Mouse (Mus musculus) MN1 (cell line): ENCODE data around the gene Ttc28.

Experiments
- DNase-seq: peaks from one replicate; pipeline ENCODE4 v3.0.0-alpha.2; 2016; ENCODE audit warnings: low spot score

Gene Ttc28

GRCm38 (mm10) chr5:110888596-110888995 lies 9.0 kb downstream of the Ttc28 start:
- DNase-seq, result no peak

- DNase-seq, result no peak
Observed at GRCm38 (mm10) chr5:110889945-110890344, 10.3 kb downstream of the Ttc28 start.

GRCm38 (mm10) chr5:110890561-110890960 lies 11.0 kb downstream of the Ttc28 start:
- no peak for DNase-seq

- DNase-seq, result no peak
Observed at GRCm38 (mm10) chr5:110897114-110897788, 17.6 kb downstream of the Ttc28 start.

- no peak for DNase-seq
Observed at GRCm38 (mm10) chr5:110898169-110898568, 18.6 kb downstream of the Ttc28 start.

- DNase-seq, result no peak
Observed at GRCm38 (mm10) chr5:110898785-110899184, 19.2 kb downstream of the Ttc28 start.

GRCm38 (mm10) chr5:110900331-110900730 lies 20.7 kb downstream of the Ttc28 start:
- no peak for DNase-seq

- DNase-seq, result no peak
Observed at GRCm38 (mm10) chr5:110906708-110907107, 27.1 kb downstream of the Ttc28 start.

- no peak for DNase-seq
Observed at GRCm38 (mm10) chr5:110908879-110909278, 29.3 kb downstream of the Ttc28 start.

- DNase-seq, result no peak
Observed at GRCm38 (mm10) chr5:110909955-110910589, 30.5 kb downstream of the Ttc28 start.

GRCm38 (mm10) chr5:110914859-110915258 lies 35.3 kb downstream of the Ttc28 start:
- no peak for DNase-seq

GRCm38 (mm10) chr5:110916241-110916640 lies 36.6 kb downstream of the Ttc28 start:
- DNase-seq, result no peak

GRCm38 (mm10) chr5:110919541-110919940 lies 39.9 kb downstream of the Ttc28 start:
- no peak for DNase-seq

- peak; percentile 56 for DNase-seq
Observed at GRCm38 (mm10) chr5:110923336-110923735, 43.7 kb downstream of the Ttc28 start.

GRCm38 (mm10) chr5:110924636-110925035 lies 45.0 kb downstream of the Ttc28 start:
- no peak for DNase-seq

- DNase-seq, result no peak
Observed at GRCm38 (mm10) chr5:110925804-110926203, 46.2 kb downstream of the Ttc28 start.

GRCm38 (mm10) chr5:110928289-110928688 lies 48.7 kb downstream of the Ttc28 start:
- no peak for DNase-seq

- no peak for DNase-seq
Observed at GRCm38 (mm10) chr5:110929306-110929705, 49.7 kb downstream of the Ttc28 start.

GRCm38 (mm10) chr5:110936606-110937005 lies 57.0 kb downstream of the Ttc28 start:
- no peak for DNase-seq

- DNase-seq, result no peak
Observed at GRCm38 (mm10) chr5:110944326-110944725, 64.7 kb downstream of the Ttc28 start.

- peak; percentile 67 for DNase-seq
Observed at GRCm38 (mm10) chr5:110948476-110949399, 69.1 kb downstream of the Ttc28 start.

GRCm38 (mm10) chr5:110949791-110950190 lies 70.2 kb downstream of the Ttc28 start:
- no peak for DNase-seq

GRCm38 (mm10) chr5:110958196-110958595 lies 78.6 kb downstream of the Ttc28 start:
- DNase-seq, result no peak
